Mouse (Mus musculus): ENCODE measurements at regions not wholly inside any gene's neighbourhood (a gene's known extent, or its start where the extent isn't known, plus 50 kb on each side); places are given as distances from the start of the nearest gene placed in this dataset.

- no peak overlapping the region for H3K27ac ChIP-seq (ENCODE audit: low read depth)
- no peak for TF ChIP-seq CTCF (IDR thresholded peaks at IDR 0.05; ENCODE audit: low read depth)
- H3K27me3 ChIP-seq (ENCODE audit: insufficient read depth, low read length) = no peaks in the 10 kb centered on the region
- WGBS (ENCODE audit: insufficient replicate concordance) = 50% methylated on average over 4 of the region's 4 CpGs
- ATAC-seq (no peak), DNase-seq (no peak)
- no peak overlapping the region for H3K9ac ChIP-seq (replicated peaks)
- H3K4me2 ChIP-seq (ENCODE audit: low read depth, low read length) = no peak overlapping the region
- H3K4me3 ChIP-seq (ENCODE audit: low read depth, low read length) = no peak overlapping the region
- H3K4me1 ChIP-seq (ENCODE audit: insufficient read depth) = no peaks in the 10 kb centered on the region
- H3K36me3 ChIP-seq (replicated peaks; ENCODE audit: insufficient read depth, low read length) = no peaks in the 10 kb centered on the region
- no peaks in the 10 kb centered on the region for H3K9me3 ChIP-seq (ENCODE audit: low read length)
These were observed 103.3 kb upstream of the Dyrk2 start for GRCm38 (mm10) chr10:118973324-118973723.

GRCm38 (mm10) chr10:118972626-118973025, 102.6 kb upstream of the Dyrk2 start:
- TF ChIP-seq CTCF (IDR thresholded peaks at IDR 0.05; ENCODE audit: low read depth) (no peak), EP300 (IDR thresholded peaks at IDR 0.05; ENCODE audit: low read depth) (no peak)
- no peak for DNase-seq
- 75% methylated on average over 4 of the region's 4 CpGs for whole genome bisulfite sequencing (ENCODE audit: insufficient replicate concordance)
- no peaks in the 10 kb centered on the region for H3K27me3 ChIP-seq (ENCODE audit: insufficient read depth, low read length)
- no peak overlapping the region for H3K4me2 ChIP-seq (ENCODE audit: low read depth, low read length)
- H3K9ac ChIP-seq (replicated peaks) = no peak overlapping the region
- no peak overlapping the region for H3K4me3 ChIP-seq (ENCODE audit: low read depth, low read length)
- no peaks in the 10 kb centered on the region for H3K36me3 ChIP-seq (replicated peaks; ENCODE audit: insufficient read depth, low read length)
- H3K4me1 ChIP-seq (ENCODE audit: insufficient read depth) = no peaks in the 10 kb centered on the region
- no peak for ATAC-seq
- H3K9me3 ChIP-seq (ENCODE audit: low read length) = no peaks in the 10 kb centered on the region
- H3K27ac ChIP-seq (ENCODE audit: low read depth) = no peak overlapping the region

- H3K4me2 ChIP-seq (ENCODE audit: low read depth, low read length) = no peak overlapping the region
- H3K4me3 ChIP-seq (ENCODE audit: low read depth, low read length) = no peak overlapping the region
- H3K36me3 ChIP-seq (replicated peaks; ENCODE audit: insufficient read depth, low read length) = no peaks in the 10 kb centered on the region
- no peaks in the 10 kb centered on the region for H3K9me3 ChIP-seq (ENCODE audit: low read length)
- no peak overlapping the region for H3K9ac ChIP-seq (replicated peaks)
- TF ChIP-seq CTCF (IDR thresholded peaks at IDR 0.05; ENCODE audit: low read depth) = no peak
- no peak for TF ChIP-seq EP300 (IDR thresholded peaks at IDR 0.05; ENCODE audit: low read depth)
- 74% methylated on average over 14 of the region's 14 CpGs for WGBS (ENCODE audit: insufficient replicate concordance)
- H3K27ac ChIP-seq (ENCODE audit: low read depth) = no peak overlapping the region
- no peak for ATAC-seq
- H3K27me3 ChIP-seq (ENCODE audit: insufficient read depth, low read length) = no peaks in the 10 kb centered on the region
- H3K4me1 ChIP-seq (ENCODE audit: insufficient read depth) = no peaks in the 10 kb centered on the region
- no peak for DNase-seq
These were observed 100.6 kb upstream of the Dyrk2 start for GRCm38 (mm10) chr10:118970457-118971175.

- TF ChIP-seq EP300 (IDR thresholded peaks at IDR 0.05; ENCODE audit: low read depth) (no peak), CTCF (IDR thresholded peaks at IDR 0.05; ENCODE audit: low read depth) (no peak)
- no peak overlapping the region for H3K9ac ChIP-seq (replicated peaks)
These were observed 91.7 kb upstream of the Dyrk2 start for GRCm38 (mm10) chr10:118961713-118962181.

GRCm38 (mm10) chr10:118960076-118960475, 90.1 kb upstream of the Dyrk2 start:
- Histone ChIP-seq H3K9ac (replicated peaks) (no peak overlapping the region), H3K27me3 (ENCODE audit: insufficient read depth, low read length) (no peaks in the 10 kb centered on the region), H3K9me3 (ENCODE audit: low read length) (no peaks in the 10 kb centered on the region), H3K4me2 (ENCODE audit: low read depth, low read length) (no peak overlapping the region), H3K36me3 (replicated peaks; ENCODE audit: insufficient read depth, low read length) (no peaks in the 10 kb centered on the region), H3K4me1 (ENCODE audit: insufficient read depth) (no peaks in the 10 kb centered on the region), H3K27ac (ENCODE audit: low read depth) (no peak overlapping the region), H3K4me3 (ENCODE audit: low read depth, low read length) (no peak overlapping the region)
- no peak for DNase-seq
- no peak for ATAC-seq
- no peak for TF ChIP-seq EP300 (IDR thresholded peaks at IDR 0.05; ENCODE audit: low read depth)
- WGBS (ENCODE audit: insufficient replicate concordance) = 70% methylated on average over 6 of the region's 6 CpGs

More at GRCm38 (mm10) chr10:118961713-118962181, 91.7 kb upstream of the Dyrk2 start:
- ATAC-seq = no peak
- no peaks in the 10 kb centered on the region for H3K36me3 ChIP-seq (replicated peaks; ENCODE audit: insufficient read depth, low read length)
- H3K9me3 ChIP-seq (ENCODE audit: low read length) = no peaks in the 10 kb centered on the region
- H3K4me2 ChIP-seq (ENCODE audit: low read depth, low read length) = no peak overlapping the region
- no peak overlapping the region for H3K27ac ChIP-seq (ENCODE audit: low read depth)
- no peak overlapping the region for H3K4me3 ChIP-seq (ENCODE audit: low read depth, low read length)
- no peaks in the 10 kb centered on the region for H3K4me1 ChIP-seq (ENCODE audit: insufficient read depth)
- H3K27me3 ChIP-seq (ENCODE audit: insufficient read depth, low read length) = no peaks in the 10 kb centered on the region
- no peak for DNase-seq
- 77% methylated on average over 7 of the region's 7 CpGs for WGBS (ENCODE audit: insufficient replicate concordance)

- no peaks in the 10 kb centered on the region for H3K36me3 ChIP-seq (replicated peaks; ENCODE audit: insufficient read depth, low read length)
- WGBS (ENCODE audit: insufficient replicate concordance) = 80% methylated on average over 8 of the region's 8 CpGs
These were observed 89.6 kb upstream of the Dyrk2 start for GRCm38 (mm10) chr10:118959623-118960022.

More at GRCm38 (mm10) chr10:118959623-118960022, 89.6 kb upstream of the Dyrk2 start:
- no peak for TF ChIP-seq EP300 (IDR thresholded peaks at IDR 0.05; ENCODE audit: low read depth)
- TF ChIP-seq CTCF (IDR thresholded peaks at IDR 0.05; ENCODE audit: low read depth) = no peak
- DNase-seq (no peak), ATAC-seq (no peak)
- no peak overlapping the region for H3K4me2 ChIP-seq (ENCODE audit: low read depth, low read length)
- H3K9ac ChIP-seq (replicated peaks) = no peak overlapping the region
- H3K9me3 ChIP-seq (ENCODE audit: low read length) = no peaks in the 10 kb centered on the region
- H3K27me3 ChIP-seq (ENCODE audit: insufficient read depth, low read length) = no peaks in the 10 kb centered on the region
- H3K4me3 ChIP-seq (ENCODE audit: low read depth, low read length) = no peak overlapping the region
- H3K27ac ChIP-seq (ENCODE audit: low read depth) = no peak overlapping the region
- H3K4me1 ChIP-seq (ENCODE audit: insufficient read depth) = no peaks in the 10 kb centered on the region

Measured in liver, postnatal 0 days (tissue).